Mouse (Mus musculus) forebrain, embryonic 14.5 days (tissue): Measurements from ENCODE around the gene Cap1. TPM values are rescaled to one million over a fixed set of nuclear protein-coding genes. Genes with fewer than 3 reads are reported as not detected.

Experiments
- ATAC-seq: fragments of 200-750 bp; cut with Nextera tagmentation; 2 replicates; pipeline ENCODE4 v1.8.0; 2017; ENCODE audit warnings: mild to moderate bottlenecking, moderate library complexity
- DNase-seq: peaks from one replicate; pipeline ENCODE4 v3.0.0-alpha.2; 2015; ENCODE audit warnings: low spot score
- H3K27ac ChIP-seq: fragments of 300-500 bp; sonication (generic); 2 replicates; pipeline ENCODE4 v1.5.1; 2014; ENCODE audit warnings: low read depth, mild to moderate bottlenecking, control low read depth, low read length, moderate library complexity
- H3K27me3 ChIP-seq: fragments of 300-500 bp; sonication (generic); replicated peaks from 2 replicates; pipeline ENCODE4 v1.6.1; 2014; ENCODE audit warnings: low read length, control low read depth, mixed read lengths; ENCODE audit not compliant: control insufficient read depth, insufficient read depth
- H3K36me3 ChIP-seq: fragments of 300-500 bp; sonication (generic); 2 replicates; pipeline ENCODE4 v1.6.1; 2014; ENCODE audit warnings: low read length, control low read depth; ENCODE audit not compliant: control insufficient read depth, insufficient read depth
- H3K4me1 ChIP-seq: fragments of 300-500 bp; sonication (generic); 2 replicates; pipeline ENCODE4 v1.6.1; 2014; ENCODE audit warnings: antibody characterized with exemption, low read length, control low read depth; ENCODE audit not compliant: control insufficient read depth, insufficient read depth
- H3K4me2 ChIP-seq: fragments of 300-500 bp; sonication (generic); 2 replicates; pipeline ENCODE4 v1.6.1; 2014; ENCODE audit warnings: mild to moderate bottlenecking, control low read depth, low read length
- H3K4me3 ChIP-seq: fragments of 300-500 bp; sonication (generic); 2 replicates; pipeline ENCODE4 v1.5.1; 2014; ENCODE audit warnings: low read depth, low read length, control low read depth
- H3K9ac ChIP-seq: fragments of 300-500 bp; sonication (generic); 2 replicates; pipeline ENCODE4 v1.6.1; 2014; ENCODE audit warnings: mild to moderate bottlenecking, low read length, control low read depth, moderate library complexity
- H3K9me3 ChIP-seq: fragments of 300-500 bp; sonication (generic); replicated peaks from 2 replicates; pipeline ENCODE4 v1.6.1; 2016; ENCODE audit warnings: low read length, control low read depth, mixed read lengths; ENCODE audit not compliant: control insufficient read depth
- whole genome bisulfite sequencing: fragments of 180-500 bp; shearing (Covaris S2); extraction: QIAGEN DNeasy Blood & Tissue Kit; methylation state at CpG from one replicate; pipeline ENCODE4 v1.1.7; 2014; 5-methylcytosine and 5-hydroxymethylcytosine counted together
- polyA plus RNA-seq: library from polyadenylated mRNA; unstranded; fragments of >200 nt; fragmentation: Nextera tagmentation; extraction: Ambion mirVana; gene quantifications from 2 replicates; pipeline ENCODE4 v1.2.1, GENCODE M21; 2014

Gene Cap1
- polyA plus RNA-seq, 1 experiment from 2014 or later = 77.7 TPM

DNA sequence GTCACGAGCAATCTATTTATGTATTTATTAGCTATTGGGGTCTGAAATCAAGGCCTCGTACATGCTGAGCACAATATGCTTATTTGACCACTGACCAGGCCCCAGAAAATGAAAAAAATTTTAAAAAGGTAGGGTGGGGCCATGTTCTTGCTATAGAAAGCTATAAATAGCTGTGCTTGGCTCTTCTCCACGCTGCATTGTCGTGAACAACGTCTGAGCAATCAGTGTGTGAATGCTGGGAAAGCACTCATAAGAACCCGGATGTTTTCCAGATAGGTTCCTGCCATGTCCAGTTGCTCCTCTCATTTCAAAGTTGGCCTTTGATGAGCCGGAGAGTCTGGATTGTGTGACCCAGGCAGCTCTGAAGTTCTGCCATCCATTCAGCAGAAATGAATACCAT is 28.3 kb upstream of the Cap1 start:
- no peaks in the 10 kb centered on the region for H3K27me3 ChIP-seq
- H3K9me3 ChIP-seq = no peaks in the 10 kb centered on the region
- no peak for DNase-seq
- H3K4me1 ChIP-seq = 0 out of 2 replicates have a peak, but pooled peaks cover 3% of the 10 kb centered on the region
- WGBS = 75% methylated on average over 7 of the region's 7 CpGs
- H3K36me3 ChIP-seq = no peaks in the 10 kb centered on the region
- H3K27ac ChIP-seq = no peak overlapping the region
- ATAC-seq = no peak
- no peak overlapping the region for H3K9ac ChIP-seq
- H3K4me3 ChIP-seq = no peak overlapping the region
- no peak overlapping the region for H3K4me2 ChIP-seq

DNA sequence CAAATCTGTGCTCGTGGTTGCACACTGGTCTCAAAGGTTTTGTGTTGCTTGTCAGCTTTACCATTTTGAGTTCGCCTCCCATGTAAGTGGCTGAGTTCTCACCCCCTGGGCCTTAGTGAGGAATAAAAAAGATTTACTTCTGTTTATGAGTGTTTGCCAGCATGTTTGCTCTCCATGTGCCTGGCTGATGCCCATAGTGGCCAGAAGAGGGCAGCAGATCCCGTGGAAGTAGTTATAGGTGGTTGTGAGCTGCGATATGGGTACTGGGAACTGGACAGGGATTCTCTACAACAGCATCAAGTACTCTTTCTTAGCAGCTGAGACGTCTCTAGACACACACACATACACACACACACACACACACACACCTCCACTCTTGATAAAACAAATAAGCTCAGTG is 26.8 kb upstream of the Cap1 start:
- 82% methylated on average over 5 of the region's 5 CpGs for WGBS
- no peak overlapping the region for H3K4me3 ChIP-seq
- no peak overlapping the region for H3K9ac ChIP-seq
- H3K27me3 ChIP-seq = no peaks in the 10 kb centered on the region
- ATAC-seq (no peak), DNase-seq (no peak)
- no peaks in the 10 kb centered on the region for H3K36me3 ChIP-seq
- no peaks in the 10 kb centered on the region for H3K9me3 ChIP-seq
- 0 out of 2 replicates have a peak, but pooled peaks cover 3% of the 10 kb centered on the region for H3K4me1 ChIP-seq
- H3K27ac ChIP-seq = no peak overlapping the region
- no peak overlapping the region for H3K4me2 ChIP-seq

- no peak overlapping the region for H3K4me2 ChIP-seq
- 0 out of 2 replicates have a peak, but pooled peaks cover 3% of the 10 kb centered on the region for H3K4me1 ChIP-seq
- no peaks in the 10 kb centered on the region for H3K9me3 ChIP-seq
- no peak overlapping the region for H3K4me3 ChIP-seq
- no peak overlapping the region for H3K27ac ChIP-seq
- no peak overlapping the region for H3K9ac ChIP-seq
- H3K27me3 ChIP-seq = no peaks in the 10 kb centered on the region
- no peak for ATAC-seq
- no peaks in the 10 kb centered on the region for H3K36me3 ChIP-seq
- DNase-seq = no peak
- WGBS = 52% methylated on average over 6 of the region's 6 CpGs
These were observed 24.7 kb upstream of the Cap1 start for GRCm38 (mm10) chr4:122910577-122910976.

GRCm38 (mm10) chr4:122909572-122910189 is 23.8 kb upstream of the Cap1 start:
- peak overlapping the region; percentile 30 for H3K4me2 ChIP-seq
- H3K36me3 ChIP-seq = no peaks in the 10 kb centered on the region
- peak; percentile 89; the same call in 1 of the 2 replicates for ATAC-seq
- H3K27me3 ChIP-seq = no peaks in the 10 kb centered on the region
- H3K9me3 ChIP-seq = no peaks in the 10 kb centered on the region
- 0 out of 2 replicates have a peak, but pooled peaks cover 3% of the 10 kb centered on the region for H3K4me1 ChIP-seq
- peak; percentile 66 for DNase-seq
- peak overlapping the region; percentile 55 for H3K27ac ChIP-seq
- H3K9ac ChIP-seq = peak overlapping the region; percentile 29; the same call in 1 of the 2 replicates
- no peak overlapping the region for H3K4me3 ChIP-seq
- WGBS = 33% methylated on average over 12 of the region's 12 CpGs

GRCm38 (mm10) chr4:122905359-122905758 is 19.5 kb upstream of the Cap1 start:
- WGBS = 85% methylated on average over 10 of the region's 10 CpGs
- no peak for ATAC-seq
- H3K9me3 ChIP-seq = no peaks in the 10 kb centered on the region

DNA sequence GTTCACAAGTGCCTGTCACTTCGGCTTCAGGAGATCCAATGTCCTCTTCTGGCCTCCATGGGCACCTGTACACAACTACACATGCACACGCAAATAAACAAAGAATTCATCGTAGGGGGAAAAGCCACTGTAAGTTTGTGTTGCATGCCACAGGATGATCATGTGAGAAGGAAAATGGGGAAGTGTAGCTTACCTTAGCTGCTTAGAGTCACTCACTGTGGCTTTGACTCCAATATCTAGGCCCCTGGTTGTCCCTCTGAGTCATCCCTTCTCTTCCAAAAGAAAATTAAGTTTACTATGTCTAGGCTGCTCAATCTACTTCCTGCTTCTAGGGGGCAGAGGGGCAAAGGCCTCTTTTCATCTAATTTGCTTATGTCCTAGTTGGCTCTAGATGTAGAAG is 17.9 kb upstream of the Cap1 start:
- 97% methylated on average over 3 of the region's 3 CpGs for WGBS
- no peaks in the 10 kb centered on the region for H3K9me3 ChIP-seq
- H3K36me3 ChIP-seq = no peaks in the 10 kb centered on the region
- no peak overlapping the region for H3K27ac ChIP-seq
- H3K4me1 ChIP-seq = no peaks in the 10 kb centered on the region
- H3K27me3 ChIP-seq = no peaks in the 10 kb centered on the region
- DNase-seq (no peak), ATAC-seq (no peak)
- no peak overlapping the region for H3K4me2 ChIP-seq
- H3K9ac ChIP-seq = no peak overlapping the region
- H3K4me3 ChIP-seq = no peak overlapping the region

More at GRCm38 (mm10) chr4:122905359-122905758, 19.5 kb upstream of the Cap1 start:
- Histone ChIP-seq H3K4me2 (no peak overlapping the region), H3K4me3 (no peak overlapping the region), H3K36me3 (no peaks in the 10 kb centered on the region), H3K27ac (no peak overlapping the region), H3K4me1 (0 out of 2 replicates have a peak, but pooled peaks cover 3% of the 10 kb centered on the region), H3K9ac (no peak overlapping the region), H3K27me3 (no peaks in the 10 kb centered on the region)
- no peak for DNase-seq

DNA sequence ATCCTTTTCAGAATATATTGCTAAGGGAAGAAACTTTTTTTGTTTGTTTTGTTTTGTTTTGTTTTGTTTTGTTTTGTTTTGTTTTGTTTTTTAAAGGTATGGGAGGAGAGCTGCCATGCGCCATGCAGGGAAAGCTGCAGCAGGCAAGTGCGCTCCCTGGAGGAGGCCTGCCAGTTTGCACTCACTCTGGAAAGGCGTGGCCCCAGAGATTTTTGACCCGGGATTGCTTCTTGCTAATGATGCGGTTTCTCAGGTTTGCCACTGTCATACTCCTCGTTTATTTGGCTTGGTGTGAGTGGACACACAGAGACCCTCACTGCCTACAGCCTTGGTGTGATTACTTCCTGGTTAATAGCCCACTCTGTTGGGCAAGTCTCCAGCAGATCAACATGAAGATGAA is 16.3 kb upstream of the Cap1 start:
- H3K9ac ChIP-seq = no peak overlapping the region
- H3K27me3 ChIP-seq = no peaks in the 10 kb centered on the region
- H3K9me3 ChIP-seq = no peaks in the 10 kb centered on the region
- no peak overlapping the region for H3K4me2 ChIP-seq
- H3K4me1 ChIP-seq = no peaks in the 10 kb centered on the region
- DNase-seq (no peak), ATAC-seq (no peak)
- H3K4me3 ChIP-seq = no peak overlapping the region
- WGBS = 28% methylated on average over 6 of the region's 6 CpGs
- no peaks in the 10 kb centered on the region for H3K36me3 ChIP-seq
- H3K27ac ChIP-seq = no peak overlapping the region

DNA sequence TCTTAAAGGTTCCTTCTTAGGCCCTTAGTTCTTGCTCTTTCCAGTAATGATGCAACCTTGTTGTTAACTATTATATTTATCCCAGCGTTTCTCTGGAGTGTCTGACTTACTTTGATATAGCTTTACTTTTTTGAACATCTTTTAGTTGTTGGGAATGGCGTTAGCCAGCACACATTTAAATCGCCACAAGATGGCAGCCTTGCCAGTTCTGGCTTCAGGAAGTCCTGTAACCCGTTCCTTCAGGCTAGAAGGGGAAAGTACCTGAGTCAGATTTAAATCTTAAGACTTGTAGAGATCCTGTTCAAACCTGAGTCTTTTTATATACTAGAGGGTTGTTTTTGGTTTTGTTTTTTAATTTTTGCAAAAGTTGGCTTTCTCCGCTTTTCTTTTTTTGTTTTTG is 12.5 kb upstream of the Cap1 start:
- H3K4me2 ChIP-seq = no peak overlapping the region
- no peaks in the 10 kb centered on the region for H3K36me3 ChIP-seq
- no peak overlapping the region for H3K9ac ChIP-seq
- DNase-seq (peak; percentile 88), ATAC-seq (peak; percentile 54; the same call in 1 of the 2 replicates)
- no peaks in the 10 kb centered on the region for H3K4me1 ChIP-seq
- no peaks in the 10 kb centered on the region for H3K27me3 ChIP-seq
- H3K9me3 ChIP-seq = no peaks in the 10 kb centered on the region
- 17% methylated on average over 5 of the region's 5 CpGs for WGBS
- no peak overlapping the region for H3K4me3 ChIP-seq
- H3K27ac ChIP-seq = no peak overlapping the region

DNA sequence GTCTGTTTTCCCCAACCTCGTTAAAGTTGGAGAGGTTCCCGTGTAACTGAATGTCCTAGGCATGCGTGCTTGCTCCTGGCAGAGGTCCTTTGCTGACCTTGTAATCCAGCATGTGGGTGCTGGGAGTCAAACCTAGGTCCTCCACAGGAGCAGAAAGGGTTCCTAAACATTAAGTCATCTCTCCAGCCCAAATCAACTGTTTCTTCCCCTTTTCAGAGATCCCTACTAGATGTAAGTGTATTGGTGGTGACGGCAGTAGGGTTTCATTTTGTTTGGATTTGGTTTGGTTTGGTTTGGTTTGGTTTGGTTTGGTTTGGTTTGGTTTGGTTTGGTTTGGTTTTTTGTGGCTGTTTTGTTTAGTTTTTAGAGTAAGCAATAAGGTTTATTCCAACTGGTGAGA is 11.9 kb upstream of the Cap1 start:
- H3K4me2 ChIP-seq = no peak overlapping the region
- H3K4me3 ChIP-seq = no peak overlapping the region
- H3K27ac ChIP-seq = no peak overlapping the region
- ATAC-seq = no peak
- no peaks in the 10 kb centered on the region for H3K27me3 ChIP-seq
- H3K36me3 ChIP-seq = no peaks in the 10 kb centered on the region
- WGBS = 82% methylated on average over 4 of the region's 4 CpGs
- no peak overlapping the region for H3K9ac ChIP-seq
- no peak for DNase-seq
- H3K4me1 ChIP-seq = no peaks in the 10 kb centered on the region
- no peaks in the 10 kb centered on the region for H3K9me3 ChIP-seq
